Mouse (Mus musculus) hindbrain, embryonic 13.5 days (tissue): Measurements from ENCODE around the gene Tmem260. TPM values are rescaled to one million over a fixed set of nuclear protein-coding genes. Genes with fewer than 3 reads are reported as not detected.

Source experiments
- ATAC-seq: fragments of 200-750 bp; cut with Nextera tagmentation; 2 replicates; pipeline ENCODE4 v1.8.0; 2017; ENCODE audit warnings: moderate TSS enrichment; ENCODE audit not compliant: low FRiP score
- H3K27ac ChIP-seq: fragments of 300-500 bp; sonication (generic); 2 replicates; pipeline ENCODE4 v1.5.1; 2015; ENCODE audit warnings: inconsistent platforms, mild to moderate bottlenecking, moderate library complexity
- H3K27me3 ChIP-seq: fragments of 300-500 bp; sonication (generic); 2 replicates; pipeline ENCODE4 v1.6.1; 2015; ENCODE audit warnings: mild to moderate bottlenecking, inconsistent platforms
- H3K36me3 ChIP-seq: fragments of 300-500 bp; sonication (generic); 2 replicates; pipeline ENCODE4 v1.6.1; 2015; ENCODE audit warnings: mild to moderate bottlenecking, inconsistent platforms
- H3K4me1 ChIP-seq: fragments of 300-500 bp; sonication (generic); replicated peaks from 2 replicates; pipeline ENCODE4 v1.6.1; 2015; ENCODE audit warnings: inconsistent platforms
- H3K4me2 ChIP-seq: fragments of 300-500 bp; sonication (generic); 2 replicates; pipeline ENCODE4 v1.6.1; 2015; ENCODE audit warnings: inconsistent platforms, mild to moderate bottlenecking, moderate library complexity
- H3K4me3 ChIP-seq: fragments of 300-500 bp; sonication (generic); 2 replicates; pipeline ENCODE4 v1.5.1; 2015; ENCODE audit warnings: mild to moderate bottlenecking, inconsistent platforms
- H3K9ac ChIP-seq: fragments of 300-500 bp; sonication (generic); 2 replicates; pipeline ENCODE4 v1.6.1; 2015; ENCODE audit warnings: mild to moderate bottlenecking, inconsistent platforms
- H3K9me3 ChIP-seq: fragments of 300-500 bp; sonication (generic); 2 replicates; pipeline ENCODE4 v1.6.1; 2016; ENCODE audit warnings: inconsistent platforms
- WGBS: fragments of 180-500 bp; shearing (Covaris S2); methylation state at CpG from one replicate; pipeline ENCODE4 v1.1.7; 2015; 5-methylcytosine and 5-hydroxymethylcytosine counted together
- polyA plus RNA-seq: library from polyadenylated mRNA; unstranded; fragments of >200 nt; fragmentation: Nextera tagmentation; extraction: Ambion mirVana; gene quantifications from 2 replicates; pipeline ENCODE4 v1.2.1, GENCODE M21; 2015

Tmem260 gene
- 19.6 and 20.4 TPM in 2 replicates for polyA plus RNA-seq

- peak within 1 kb of the TSS; percentile 92 for H3K27ac ChIP-seq
- peak within 1 kb of the TSS; percentile 88 for H3K9ac ChIP-seq
- ATAC-seq = peak; percentile 99
- peak within 1 kb of the TSS; percentile 91 for H3K4me3 ChIP-seq
- H3K27me3 ChIP-seq = no peaks in the 10 kb centered on the region
- H3K36me3 ChIP-seq = no peaks in the 10 kb centered on the region
- H3K4me2 ChIP-seq = peak within 1 kb of the TSS; percentile 67
- WGBS = under 1% methylated on average over 69 of the region's 69 CpGs
- peaks cover 16% of the 10 kb centered on the region for H3K4me1 ChIP-seq
- no peaks in the 10 kb centered on the region for H3K9me3 ChIP-seq
Observed at GRCm38 (mm10) chr14:48445984-48446683, at the start of gene Tmem260. Tmem260 (plus strand) TSS chr14:48446124.

DNA sequence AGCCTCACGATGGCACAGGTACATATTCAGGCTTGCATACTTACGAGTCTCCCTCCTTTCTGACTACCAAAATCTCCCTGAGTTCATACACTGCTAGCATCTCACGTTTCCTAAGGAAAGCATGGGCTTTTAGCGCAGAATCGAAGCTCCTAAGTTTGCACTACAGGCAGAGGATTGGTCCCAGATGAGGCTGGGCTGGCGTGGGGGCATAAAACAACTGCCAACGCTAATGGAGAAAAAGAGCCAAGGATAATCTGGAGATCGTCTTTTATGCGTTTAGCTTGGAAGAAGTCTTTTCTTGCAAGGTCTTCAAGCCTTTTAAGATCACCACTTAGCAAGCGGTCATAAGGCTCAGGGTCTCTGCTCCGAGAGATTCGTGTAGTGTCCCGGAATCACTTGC is 39.8 kb upstream of the Tmem260 start:
- 93% methylated on average over 13 of the region's 13 CpGs for WGBS
- no peak for ATAC-seq
- no peaks in the 10 kb centered on the region for H3K27me3 ChIP-seq
- H3K9ac ChIP-seq = no peak overlapping the region
- no peaks in the 10 kb centered on the region for H3K9me3 ChIP-seq
- no peaks in the 10 kb centered on the region for H3K4me1 ChIP-seq
- no peaks in the 10 kb centered on the region for H3K36me3 ChIP-seq
- H3K4me2 ChIP-seq = no peak overlapping the region
- H3K27ac ChIP-seq = no peak overlapping the region
- H3K4me3 ChIP-seq = no peak overlapping the region

DNA sequence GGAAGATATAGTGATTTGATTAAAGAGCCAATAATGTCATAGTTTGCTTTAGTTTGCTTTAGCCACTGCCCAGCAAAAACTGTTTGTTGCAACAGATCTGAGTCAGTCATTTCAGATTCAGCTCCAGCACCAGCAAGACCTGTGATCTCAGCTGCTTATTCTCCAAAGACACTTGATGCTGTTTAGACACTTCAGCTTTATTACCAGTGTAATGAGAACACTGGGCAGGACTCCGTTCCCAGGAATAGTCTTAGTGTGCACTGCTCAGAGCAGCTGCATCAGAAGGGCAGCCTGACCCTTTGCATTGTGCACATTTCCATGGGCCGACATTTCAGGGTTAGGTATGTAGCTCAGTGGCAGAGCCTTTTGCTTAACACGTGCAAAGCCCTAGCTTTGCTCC is 28.9 kb upstream of the Tmem260 start:
- H3K9me3 ChIP-seq = no peaks in the 10 kb centered on the region
- H3K27me3 ChIP-seq = no peaks in the 10 kb centered on the region
- ATAC-seq = no peak
- no peaks in the 10 kb centered on the region for H3K36me3 ChIP-seq
- H3K4me1 ChIP-seq = peaks cover 6% of the 10 kb centered on the region; the same call in 1 of the 2 replicates
- H3K4me2 ChIP-seq = no peak overlapping the region
- no peak overlapping the region for H3K27ac ChIP-seq
- 72% methylated on average over 3 of the region's 3 CpGs for WGBS
- no peak overlapping the region for H3K4me3 ChIP-seq
- no peak overlapping the region for H3K9ac ChIP-seq

DNA sequence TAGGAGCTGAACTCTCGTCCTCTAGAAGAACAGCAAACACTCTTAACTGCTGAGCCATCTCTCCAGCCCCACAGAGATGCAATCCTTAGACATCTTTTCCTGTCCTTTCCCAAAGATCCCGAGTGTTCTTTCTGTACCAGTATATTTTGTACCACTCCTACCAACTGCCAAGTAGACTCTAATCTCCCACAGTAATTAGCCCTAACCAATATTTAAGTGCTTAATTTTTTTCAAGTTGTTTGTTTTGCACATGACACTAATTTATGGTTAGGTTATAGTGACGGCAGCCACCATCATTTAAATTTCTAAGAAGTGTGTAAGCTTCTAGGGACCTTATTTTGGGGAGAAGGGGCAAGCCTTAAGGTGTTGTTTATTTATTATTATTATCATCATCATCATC is 27.7 kb upstream of the Tmem260 start:
- Histone ChIP-seq H3K4me1 (peaks cover 10% of the 10 kb centered on the region; the same call in 1 of the 2 replicates), H3K36me3 (no peaks in the 10 kb centered on the region), H3K9ac (no peak overlapping the region), H3K27me3 (no peaks in the 10 kb centered on the region), H3K27ac (no peak overlapping the region), H3K9me3 (no peaks in the 10 kb centered on the region), H3K4me3 (no peak overlapping the region), H3K4me2 (no peak overlapping the region)
- no peak for ATAC-seq
- 69% methylated on average over 3 of the region's 3 CpGs for WGBS

DNA sequence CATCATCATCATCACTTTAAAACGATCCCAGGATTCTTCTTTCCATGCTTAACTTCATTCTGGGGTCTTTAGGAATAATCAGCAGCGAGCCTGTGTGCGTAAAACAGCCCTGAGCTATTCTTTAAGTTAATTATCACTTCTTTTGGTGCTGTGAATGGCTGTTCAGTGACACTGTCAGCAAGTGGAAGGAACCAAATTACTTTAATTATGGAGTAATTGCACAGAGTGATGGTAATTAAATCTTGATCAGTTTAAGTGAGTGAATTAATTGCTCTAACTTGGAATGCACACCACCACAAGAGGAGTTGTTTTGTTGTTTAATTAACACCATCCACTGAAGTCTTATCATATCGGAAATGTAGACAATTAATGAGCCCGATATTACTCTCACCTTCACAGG is 27.3 kb upstream of the Tmem260 start:
- Histone ChIP-seq H3K4me2 (no peak overlapping the region), H3K9ac (no peak overlapping the region), H3K4me3 (no peak overlapping the region), H3K27ac (no peak overlapping the region), H3K36me3 (no peaks in the 10 kb centered on the region), H3K27me3 (no peaks in the 10 kb centered on the region), H3K4me1 (peaks cover 10% of the 10 kb centered on the region; the same call in 1 of the 2 replicates), H3K9me3 (no peaks in the 10 kb centered on the region)
- ATAC-seq = peak; percentile 24; the same call in 1 of the 2 replicates
- WGBS = 58% methylated on average over 5 of the region's 5 CpGs

- no peak for ATAC-seq
- H3K27ac ChIP-seq = no peak overlapping the region
- H3K9me3 ChIP-seq = no peaks in the 10 kb centered on the region
- WGBS = 20% methylated on average over 6 of the region's 6 CpGs
- no peaks in the 10 kb centered on the region for H3K36me3 ChIP-seq
- no peak overlapping the region for H3K4me3 ChIP-seq
- no peak overlapping the region for H3K9ac ChIP-seq
- no peaks in the 10 kb centered on the region for H3K27me3 ChIP-seq
- peaks cover 10% of the 10 kb centered on the region; the same call in 1 of the 2 replicates for H3K4me1 ChIP-seq
- H3K4me2 ChIP-seq = peak overlapping the region; percentile 3; the same call in 1 of the 2 replicates
Observed at GRCm38 (mm10) chr14:48421476-48421875, 24.4 kb upstream of the Tmem260 start.

DNA sequence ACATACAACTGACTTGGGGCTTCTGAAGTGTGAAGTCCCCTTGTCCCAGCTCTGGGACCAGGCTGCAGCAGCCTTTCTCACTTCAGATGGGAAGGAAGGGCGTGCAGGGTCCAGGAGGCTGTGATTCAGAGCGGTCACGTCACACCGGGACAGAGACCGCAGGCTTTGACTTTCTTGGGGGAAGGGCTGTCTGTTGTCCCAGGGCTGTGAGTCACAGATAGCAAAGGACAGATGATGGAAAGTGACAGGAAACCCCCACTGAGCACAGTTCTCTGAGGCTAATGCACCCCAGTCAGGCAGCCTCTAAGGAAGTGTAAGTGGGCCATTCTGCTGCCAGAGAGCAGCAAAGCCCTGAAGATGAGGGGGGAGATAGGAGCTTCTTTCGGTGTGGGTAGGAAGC is 23.9 kb upstream of the Tmem260 start:
- Histone ChIP-seq H3K36me3 (no peaks in the 10 kb centered on the region), H3K4me2 (peak overlapping the region; percentile 3; the same call in 1 of the 2 replicates), H3K9me3 (no peaks in the 10 kb centered on the region), H3K9ac (no peak overlapping the region), H3K27ac (no peak overlapping the region), H3K4me1 (peaks cover 10% of the 10 kb centered on the region; the same call in 1 of the 2 replicates), H3K4me3 (no peak overlapping the region), H3K27me3 (no peaks in the 10 kb centered on the region)
- ATAC-seq = no peak
- WGBS = 18% methylated on average over 6 of the region's 6 CpGs

DNA sequence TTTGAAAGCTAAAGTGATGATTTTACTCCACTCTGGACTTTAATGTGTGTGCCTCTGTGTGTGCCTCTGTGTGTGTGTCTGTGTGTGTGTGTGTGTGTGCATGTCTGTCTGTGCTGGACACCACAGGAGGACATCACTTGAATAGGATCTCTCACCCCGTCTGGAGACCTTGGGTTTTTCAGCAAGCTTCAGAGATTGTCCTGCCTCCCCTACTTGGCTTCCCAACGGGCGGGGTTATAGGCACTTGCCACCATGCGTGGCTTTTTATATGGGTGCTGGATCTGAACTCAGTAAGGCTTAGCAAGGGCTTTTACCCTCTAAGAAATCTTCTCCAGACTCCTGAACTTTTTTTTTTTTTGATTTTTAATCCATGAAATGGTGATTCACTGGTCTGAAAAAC is 23.5 kb upstream of the Tmem260 start:
- ATAC-seq = no peak

GRCm38 (mm10) chr14:48422901-48423300 is 23.0 kb upstream of the Tmem260 start:
- Histone ChIP-seq H3K4me3 (no peak overlapping the region), H3K27ac (no peak overlapping the region), H3K9ac (no peak overlapping the region), H3K36me3 (no peaks in the 10 kb centered on the region), H3K9me3 (no peaks in the 10 kb centered on the region), H3K27me3 (no peaks in the 10 kb centered on the region), H3K4me2 (no peak overlapping the region), H3K4me1 (peaks cover 10% of the 10 kb centered on the region; the same call in 1 of the 2 replicates)
- no peak for ATAC-seq
- 67% methylated on average over 7 of the region's 7 CpGs for WGBS

More for the DNA sequence above, 23.5 kb upstream of the Tmem260 start:
- H3K27ac ChIP-seq = no peak overlapping the region
- H3K36me3 ChIP-seq = no peaks in the 10 kb centered on the region
- no peak overlapping the region for H3K9ac ChIP-seq
- H3K4me3 ChIP-seq = no peak overlapping the region
- H3K9me3 ChIP-seq = no peaks in the 10 kb centered on the region
- no peak overlapping the region; the same call in 1 of the 2 replicates for H3K4me2 ChIP-seq
- 43% methylated on average over 4 of the region's 4 CpGs for WGBS
- H3K27me3 ChIP-seq = no peaks in the 10 kb centered on the region
- H3K4me1 ChIP-seq = peaks cover 10% of the 10 kb centered on the region; the same call in 1 of the 2 replicates

DNA sequence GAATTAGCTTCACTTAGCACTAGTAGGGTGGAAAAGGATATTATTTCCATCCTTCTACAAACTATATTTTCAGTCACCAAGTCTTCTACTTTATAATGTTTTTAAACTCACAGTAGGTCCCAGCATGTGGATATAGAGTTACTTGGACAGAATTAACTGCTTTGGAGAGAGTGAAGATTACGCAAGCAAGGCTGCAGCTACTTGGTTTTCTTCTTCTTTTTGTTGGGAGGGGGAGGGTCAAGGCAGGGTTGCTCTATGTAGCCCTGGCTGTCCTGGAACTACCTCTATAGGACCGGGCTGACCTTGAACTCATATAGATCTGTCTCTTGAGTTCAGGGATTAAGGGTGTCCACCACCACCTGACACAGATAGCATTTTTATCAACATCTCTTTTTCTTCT is 13.9 kb upstream of the Tmem260 start:
- no peak overlapping the region for H3K27ac ChIP-seq
- 90% methylated on average over 2 of the region's 2 CpGs for whole genome bisulfite sequencing
- H3K36me3 ChIP-seq = no peaks in the 10 kb centered on the region
- peaks cover 8% of the 10 kb centered on the region for H3K4me1 ChIP-seq
- no peak overlapping the region for H3K4me3 ChIP-seq
- no peak overlapping the region for H3K4me2 ChIP-seq
- ATAC-seq = no peak
- H3K9me3 ChIP-seq = no peaks in the 10 kb centered on the region
- H3K27me3 ChIP-seq = 0 out of 2 replicates have a peak, but pooled peaks cover 6% of the 10 kb centered on the region
- H3K9ac ChIP-seq = no peak overlapping the region

GRCm38 (mm10) chr14:48443796-48444195 is 2.1 kb upstream of the Tmem260 start:
- Histone ChIP-seq H3K9me3 (no peaks in the 10 kb centered on the region), H3K4me1 (peaks cover 14% of the 10 kb centered on the region), H3K4me2 (no peak overlapping the region), H3K27me3 (peaks cover 5% of the 10 kb centered on the region; the same call in 1 of the 2 replicates), H3K27ac (no peak overlapping the region), H3K36me3 (no peaks in the 10 kb centered on the region), H3K9ac (no peak overlapping the region), H3K4me3 (no peak overlapping the region)
- 50% methylated on average over 3 of the region's 3 CpGs for WGBS
- no peak for ATAC-seq

DNA sequence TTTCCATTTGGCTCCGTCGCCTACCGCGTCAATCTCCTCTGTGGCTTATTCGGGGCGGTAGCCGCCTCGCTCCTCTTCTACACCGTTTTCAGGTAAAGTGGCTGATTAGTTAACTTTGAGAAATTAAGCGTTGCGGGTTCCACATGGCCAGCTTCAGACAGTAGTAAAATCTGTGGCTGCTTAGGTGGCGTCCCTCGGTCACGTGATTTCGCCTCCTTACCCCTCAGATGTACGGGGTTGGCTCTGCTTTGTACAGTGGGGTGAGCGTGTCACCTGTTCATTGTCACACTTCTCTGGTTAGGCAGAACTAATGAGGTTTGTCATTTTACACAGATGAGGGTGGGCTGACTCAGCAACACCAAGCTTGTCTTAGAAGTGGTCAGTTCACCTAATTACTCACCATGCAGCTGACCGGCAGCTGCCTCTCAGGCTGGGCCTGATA is 6.1 kb downstream of the Tmem260 start:
- H3K4me3 ChIP-seq = no peak overlapping the region
- peaks cover 7% of the 10 kb centered on the region; the same call in 1 of the 2 replicates for H3K36me3 ChIP-seq
- H3K27me3 ChIP-seq = no peaks in the 10 kb centered on the region
- H3K27ac ChIP-seq = no peak overlapping the region
- ATAC-seq = no peak
- H3K4me1 ChIP-seq = peaks cover 29% of the 10 kb centered on the region
- WGBS = 75% methylated on average over 18 of the region's 18 CpGs
- no peak overlapping the region for H3K4me2 ChIP-seq
- no peak overlapping the region for H3K9ac ChIP-seq
- H3K9me3 ChIP-seq = no peaks in the 10 kb centered on the region

DNA sequence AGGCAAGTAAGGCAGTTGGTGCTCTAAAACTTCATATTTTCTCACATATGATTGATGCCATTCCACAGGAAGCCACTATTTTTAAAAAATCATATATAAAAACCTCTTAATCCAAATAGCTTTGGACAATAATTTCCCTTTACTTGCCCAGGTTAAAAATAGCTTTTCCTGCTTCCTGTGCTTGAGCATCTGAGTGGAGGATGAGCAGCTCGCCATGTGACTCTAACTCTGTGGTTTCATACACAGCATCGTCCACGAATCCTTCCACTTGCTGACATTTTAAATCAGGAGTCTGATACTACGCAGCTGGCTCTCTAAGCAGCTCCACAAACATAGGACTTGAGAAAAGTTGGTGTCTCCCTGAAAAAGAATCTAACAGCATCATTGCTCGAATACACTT is 7.5 kb downstream of the Tmem260 start:
- Histone ChIP-seq H3K36me3 (peaks cover 8% of the 10 kb centered on the region; the same call in 1 of the 2 replicates), H3K4me1 (peaks cover 19% of the 10 kb centered on the region), H3K9me3 (no peaks in the 10 kb centered on the region), H3K27me3 (no peaks in the 10 kb centered on the region), H3K4me2 (no peak overlapping the region), H3K4me3 (no peak overlapping the region), H3K9ac (no peak overlapping the region), H3K27ac (no peak overlapping the region)
- ATAC-seq = no peak
- WGBS = 63% methylated on average over 5 of the region's 5 CpGs
